Mouse (Mus musculus) right cerebral cortex, postnatal 10 days (tissue): ENCODE results near the gene Ndufb5.
"Not testable (repeated sequence)": the region's sequence is repeated elsewhere in the genome, so short reads cannot be mapped to it uniquely, and the experiment has no call there.

Source experiments
- DNase-seq, 2 experiments: peaks; one replicate each; pipeline ENCODE4 v3.0.0; 2021; ENCODE audit warnings: low spot score in 2 of 2

Gene Ndufb5

DNA sequence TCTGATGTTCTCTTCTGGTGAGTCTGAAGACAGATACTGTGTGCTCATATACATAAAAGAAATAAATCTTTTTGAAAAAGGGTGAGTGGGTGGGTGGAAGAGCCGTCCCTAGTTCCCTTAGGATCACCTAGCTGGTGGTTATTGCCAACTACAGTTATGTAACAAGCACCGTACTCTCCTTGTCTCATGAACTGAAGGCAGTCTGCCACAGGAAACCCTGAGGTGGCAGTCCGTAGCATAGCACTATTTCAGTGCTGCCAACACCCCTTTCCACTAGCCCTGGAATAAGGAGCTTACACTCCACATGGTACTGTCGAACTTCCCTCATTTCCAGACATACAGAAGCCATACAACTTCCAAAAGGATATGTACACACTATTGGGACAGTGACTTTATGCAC is 8.9 kb upstream of the Ndufb5 start:
- DNase-seq, result no peak

DNA sequence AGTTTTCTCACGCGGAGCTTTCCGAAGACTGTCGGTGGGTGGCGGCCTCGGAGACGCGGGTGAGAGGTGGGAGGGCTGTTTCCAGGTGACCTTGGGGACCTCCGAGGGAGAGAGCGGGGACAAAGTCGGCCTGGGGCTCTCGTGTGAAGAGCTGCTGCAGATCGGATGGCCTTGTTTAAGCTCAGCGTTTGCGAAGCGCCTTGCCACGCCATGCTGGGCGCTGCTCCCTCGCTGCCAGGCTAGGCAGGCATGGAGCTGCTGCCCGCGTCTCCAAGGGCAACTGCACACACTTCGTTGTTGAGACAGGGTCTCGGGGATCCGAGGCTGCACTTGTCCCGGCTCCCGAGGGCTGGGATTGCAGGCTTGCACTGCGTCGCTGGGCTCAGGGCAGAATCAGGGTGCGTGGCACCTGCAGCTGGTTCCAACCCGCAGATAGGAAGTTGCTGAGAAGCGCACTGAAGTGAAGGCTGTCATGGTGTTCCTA is 424 bp downstream of the Ndufb5 start, which contains the start of gene Mrpl47:
Mrpl47 (minus strand) TSS at position 434 of the 484 bp plus-strand sequence.
- DNase-seq, result no peak

DNA sequence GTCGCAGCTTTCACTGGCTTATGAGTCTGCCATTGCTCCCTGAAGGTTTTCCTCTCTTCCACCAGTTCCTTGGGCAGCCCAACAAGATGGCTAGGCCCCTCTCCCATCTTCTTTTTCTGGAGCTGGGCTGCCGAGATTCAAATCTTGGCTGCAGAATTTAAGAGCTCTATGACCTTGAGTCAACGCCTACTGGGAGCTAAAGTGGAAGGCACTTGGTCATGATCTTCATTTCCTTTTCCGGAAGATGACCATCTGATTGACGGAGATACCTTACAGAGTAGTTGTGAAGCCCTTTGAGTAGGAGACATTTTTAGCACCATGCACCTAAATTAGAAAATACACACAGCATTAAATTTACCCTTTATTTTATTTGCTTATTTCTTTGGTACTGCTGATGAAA is 1.8 kb downstream of the Ndufb5 start:
- DNase-seq, result no peak

DNA sequence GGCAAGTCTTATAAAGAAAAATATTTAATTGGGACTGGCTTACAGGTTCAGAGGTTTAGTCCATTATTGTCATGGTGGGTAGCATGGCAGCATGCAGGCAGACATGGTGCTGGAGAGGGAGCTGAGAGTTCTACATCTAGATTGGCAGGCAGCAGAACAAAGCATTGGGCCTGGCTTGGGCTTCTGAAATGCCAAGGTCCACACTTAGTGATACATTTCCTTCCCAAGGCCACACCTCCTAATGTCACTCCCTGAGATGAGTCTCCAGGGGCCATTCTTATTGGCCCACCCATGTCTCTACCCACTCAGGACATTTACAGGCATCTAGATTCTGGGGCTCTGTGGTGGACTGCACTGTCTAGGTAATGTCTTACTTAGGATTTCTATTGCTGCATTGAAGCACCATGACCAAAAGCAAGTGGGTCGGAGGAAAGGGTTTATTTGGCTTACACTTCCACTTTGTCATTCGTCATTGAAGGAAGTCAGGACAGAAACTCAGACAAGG is 5.5 kb downstream of the Ndufb5 start:
- no peak for DNase-seq

DNA sequence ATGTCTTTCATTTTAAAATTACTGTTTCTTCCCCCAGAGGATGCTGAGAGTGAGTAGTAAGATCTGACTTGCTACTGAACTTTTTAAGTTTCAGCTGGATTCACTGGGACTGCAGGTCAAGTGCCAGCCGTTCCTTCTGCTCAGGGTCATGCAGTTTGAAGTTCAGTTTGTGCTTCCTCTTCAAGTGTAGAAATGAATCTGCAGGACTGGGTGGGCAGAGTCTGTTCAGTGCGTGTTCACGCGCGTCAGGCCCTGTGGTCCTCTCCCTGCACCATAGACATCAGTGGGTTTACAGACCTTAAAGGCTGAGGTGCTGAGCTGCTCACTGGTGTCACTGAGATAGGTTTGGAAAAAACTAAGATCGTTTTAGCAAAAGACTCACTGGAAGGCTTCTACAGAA is 8.2 kb downstream of the Ndufb5 start:
- no peak for DNase-seq

DNA sequence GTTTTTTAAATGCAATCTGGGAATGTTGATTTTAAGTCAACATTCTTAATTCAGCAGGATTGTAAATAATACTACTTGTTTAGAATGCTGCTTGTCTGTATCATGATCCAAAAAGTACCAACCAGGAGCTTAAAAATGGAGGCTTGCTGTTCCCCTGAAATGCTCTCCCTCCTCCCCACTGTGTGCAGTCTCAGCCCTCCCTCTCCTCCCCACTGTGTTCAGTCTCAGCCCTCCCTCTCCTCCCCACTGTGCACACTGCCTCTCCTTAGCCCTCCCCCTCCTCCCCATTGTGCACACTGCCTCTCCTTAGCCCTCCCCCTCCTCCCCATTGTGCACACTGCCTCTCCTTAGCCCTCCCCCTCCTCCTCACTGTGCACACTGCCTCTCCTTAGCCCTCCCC is 8.6 kb downstream of the Ndufb5 start:
- DNase-seq, result not testable (repeated sequence)

DNA sequence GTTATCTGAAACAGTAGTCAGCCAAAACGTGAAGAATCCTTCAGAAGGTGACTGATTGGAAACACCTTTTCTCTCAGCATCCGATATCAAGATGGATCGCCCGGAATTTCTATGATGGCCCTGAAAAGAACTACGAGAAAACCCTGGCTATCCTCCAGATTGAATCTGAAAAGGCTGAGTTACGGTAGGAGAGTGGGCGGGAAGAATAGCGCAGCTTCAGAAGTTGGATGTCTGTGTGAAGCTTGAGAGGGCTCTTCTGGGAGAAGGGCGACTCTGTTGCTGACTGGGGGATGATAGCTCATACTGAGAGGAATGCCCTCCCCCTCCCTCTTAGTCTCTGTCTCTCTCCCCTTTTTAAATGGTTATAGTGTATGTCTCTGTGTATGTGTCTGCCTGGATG is 11.6 kb downstream of the Ndufb5 start:
- no peak for DNase-seq

DNA sequence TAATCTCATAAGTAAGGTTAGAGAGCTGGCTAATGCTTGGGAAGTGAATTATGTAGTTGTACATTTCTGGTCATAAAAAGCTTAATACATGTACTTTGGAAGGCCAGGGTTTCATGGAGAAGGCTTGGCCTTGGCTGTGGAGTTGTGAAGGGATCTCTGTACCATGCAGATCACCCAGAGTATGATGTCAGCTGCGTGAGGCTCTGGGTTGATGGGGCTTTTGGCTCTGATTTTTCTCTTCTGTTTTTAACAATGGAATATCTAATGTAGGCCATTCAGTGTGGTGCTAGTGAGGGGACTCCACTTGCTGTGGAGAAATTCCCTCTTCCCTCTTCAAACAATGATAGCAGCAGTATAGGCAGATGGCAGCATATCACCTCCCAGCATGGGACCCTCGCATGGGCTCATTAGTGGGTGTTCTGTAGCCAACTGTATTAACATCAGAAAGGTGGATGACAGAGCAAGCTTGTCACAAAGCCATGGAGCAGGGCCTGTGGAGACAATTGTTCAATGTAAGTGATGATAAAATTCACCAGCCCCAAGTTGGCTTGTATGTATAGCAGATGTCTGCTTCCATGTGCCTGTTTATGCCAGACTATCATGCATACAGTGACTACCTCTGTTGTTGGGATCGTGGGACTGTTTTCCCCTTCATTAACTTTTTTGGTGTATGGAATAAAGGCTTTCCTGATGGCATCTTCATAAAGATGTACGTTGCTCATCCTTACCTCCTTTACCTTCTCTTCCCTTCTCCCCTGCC is 13.2 kb downstream of the Ndufb5 start:
- DNase-seq, result no peak

DNA sequence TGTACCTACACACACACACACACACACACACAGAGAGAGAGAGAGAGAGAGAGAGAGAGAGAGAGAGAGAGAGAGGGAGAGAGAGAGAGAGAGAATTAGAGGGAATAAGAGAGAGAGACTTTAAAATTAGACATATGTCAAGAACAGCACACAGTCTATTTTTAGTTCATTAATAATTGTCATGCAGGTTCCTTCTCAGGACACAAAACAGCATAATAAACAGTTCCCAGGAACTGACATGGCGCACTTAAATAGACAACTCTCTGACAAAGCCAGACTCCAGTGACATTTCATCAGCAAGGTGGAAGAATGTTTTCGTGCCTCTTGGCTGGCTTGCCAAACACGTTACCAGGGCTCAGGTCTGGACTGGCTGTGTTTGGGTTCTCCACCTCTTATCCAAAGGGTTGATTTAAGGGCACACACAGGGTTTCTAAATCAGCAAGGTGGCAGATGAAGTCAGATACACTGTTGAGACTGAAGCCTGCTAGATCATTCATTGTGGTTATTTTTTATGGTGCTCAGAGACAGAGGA is 17.7 kb downstream of the Ndufb5 start:
- DNase-seq, result no peak

DNA sequence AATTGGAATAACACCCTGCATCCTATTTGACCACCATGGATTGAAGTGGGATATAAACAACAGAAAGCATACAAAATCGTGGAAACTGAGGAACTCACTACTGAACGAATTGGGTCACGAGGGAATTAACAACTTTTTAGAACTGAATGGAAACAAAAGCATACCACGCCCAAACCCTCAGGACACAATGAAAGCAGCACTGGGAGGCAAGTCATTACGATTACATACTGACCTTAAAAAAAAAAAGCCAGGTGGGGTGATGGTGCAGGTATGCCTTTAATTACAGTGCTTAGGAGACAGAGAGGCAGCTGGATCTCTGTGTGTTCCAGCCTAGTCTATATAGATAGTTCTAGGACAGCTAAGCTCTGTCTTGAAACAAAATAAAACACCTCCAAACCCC is 22.4 kb downstream of the Ndufb5 start:
- no peak for DNase-seq

DNA sequence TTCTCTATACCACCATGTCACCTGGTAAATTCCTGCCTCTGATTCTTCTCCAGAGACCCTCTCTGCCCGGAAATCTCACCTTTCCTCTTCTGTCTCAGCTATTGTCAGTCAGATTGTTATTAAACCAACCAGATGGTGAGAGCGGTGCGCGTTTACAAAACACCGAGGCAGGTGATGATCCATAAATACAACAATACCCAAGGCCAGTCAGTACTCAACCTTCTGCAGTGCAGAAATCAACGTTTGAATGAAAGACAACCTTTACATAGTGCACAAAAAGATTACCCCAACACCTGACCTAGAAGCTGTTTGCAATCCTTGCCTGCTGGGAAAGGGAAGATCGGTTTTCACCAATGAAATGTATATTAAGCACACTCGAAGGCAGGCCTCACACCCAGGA is 26.2 kb downstream of the Ndufb5 start:
- DNase-seq, result no peak

DNA sequence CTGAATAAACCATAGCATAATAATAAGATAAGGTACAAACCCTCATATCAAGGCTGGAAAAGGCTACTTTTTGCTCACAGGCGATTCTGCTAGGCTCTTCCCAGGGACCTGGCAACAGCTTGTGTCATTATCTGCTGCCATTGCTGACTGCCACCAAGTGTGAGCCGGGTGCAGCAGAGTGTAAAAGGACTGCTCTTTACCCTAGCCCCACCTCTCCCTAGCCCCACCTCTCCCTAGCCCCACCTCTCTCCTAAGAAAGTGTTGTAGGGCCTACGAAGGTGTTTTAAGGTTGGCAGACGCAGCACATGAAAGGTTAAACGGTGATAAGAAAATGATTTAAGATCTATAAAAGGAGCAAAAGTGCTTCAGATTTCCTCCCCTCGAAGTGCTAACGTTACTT is 27.1 kb downstream of the Ndufb5 start:
- DNase-seq, result no peak

DNA sequence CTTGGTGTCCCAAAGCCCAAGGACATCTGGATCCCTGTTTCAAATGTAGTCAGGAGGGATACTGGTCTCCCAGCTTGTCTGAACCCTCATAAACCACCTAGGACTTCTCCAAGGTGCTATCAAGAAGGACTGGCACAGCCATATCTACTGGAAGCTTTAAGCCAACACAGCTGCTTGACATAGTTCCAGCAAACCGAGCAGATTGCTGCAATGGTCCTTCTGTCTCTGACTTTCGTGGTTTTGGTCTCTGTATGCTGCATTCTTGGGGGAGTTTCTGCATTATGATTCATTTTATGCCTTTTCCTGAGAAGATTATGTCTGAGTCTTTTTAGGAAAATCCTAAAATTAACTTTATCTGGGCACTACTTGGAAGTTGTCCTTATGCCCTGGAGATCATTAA is 34.0 kb downstream of the Ndufb5 start:
- no peak for DNase-seq
